Mouse (Mus musculus): Measurements from ENCODE around the gene Fitm1. TPM values are rescaled to one million over a fixed set of nuclear protein-coding genes. Genes with fewer than 3 reads are reported as not detected.

Gene Fitm1
- polyA plus RNA-seq, 1 experiment from 2014 or later = 5.9 TPM

DNA sequence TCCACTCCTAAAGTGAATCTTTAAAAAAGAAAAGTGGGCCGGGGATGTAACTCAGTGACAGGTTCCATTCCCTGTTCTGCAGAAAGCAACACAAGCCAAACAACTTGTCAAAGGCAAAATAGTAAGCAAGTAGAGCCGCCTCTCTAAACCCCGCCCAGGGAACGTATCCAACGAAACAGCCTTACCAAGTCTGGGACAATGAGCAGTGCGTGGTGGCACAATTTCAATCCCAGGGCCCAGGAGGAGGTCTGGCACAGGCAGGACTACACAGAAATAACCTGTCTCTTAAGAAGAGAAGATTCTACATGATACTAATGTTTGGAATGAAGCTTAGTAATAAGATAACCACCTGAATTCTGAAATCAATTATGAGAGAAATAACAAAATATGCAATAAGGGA, 25.2 kb upstream of the Fitm1 start:
- H3K27ac ChIP-seq (replicated peaks; ENCODE audit: low read depth, low read length) = no peak overlapping the region
- no peaks in the 10 kb centered on the region for H3K27me3 ChIP-seq (ENCODE audit: control insufficient read depth, insufficient read depth, low read length)
- DNase-seq (ENCODE audit: low spot score) (no peak), ATAC-seq (replicated peaks; ENCODE audit: insufficient number of reproducible peaks, low FRiP score, low TSS enrichment, low read depth) (no peak)
- H3K9me3 ChIP-seq (replicated peaks; ENCODE audit: control insufficient read depth, low read length) = no peaks in the 10 kb centered on the region
- WGBS = 86% methylated on average over 6 of the region's 6 CpGs
- no peak overlapping the region for H3K4me3 ChIP-seq (ENCODE audit: low read depth, low read length)
- no peak overlapping the region for H3K4me2 ChIP-seq (ENCODE audit: low read depth, low read length)
- no peaks in the 10 kb centered on the region for H3K4me1 ChIP-seq (ENCODE audit: control insufficient read depth, insufficient read depth, low read length)
- no peak overlapping the region for H3K9ac ChIP-seq (replicated peaks; ENCODE audit: low read length)
- no peaks in the 10 kb centered on the region; the same call in 1 of the 2 replicates for H3K36me3 ChIP-seq (replicated peaks; ENCODE audit: control insufficient read depth, insufficient read depth, low read depth, low read length)

DNA sequence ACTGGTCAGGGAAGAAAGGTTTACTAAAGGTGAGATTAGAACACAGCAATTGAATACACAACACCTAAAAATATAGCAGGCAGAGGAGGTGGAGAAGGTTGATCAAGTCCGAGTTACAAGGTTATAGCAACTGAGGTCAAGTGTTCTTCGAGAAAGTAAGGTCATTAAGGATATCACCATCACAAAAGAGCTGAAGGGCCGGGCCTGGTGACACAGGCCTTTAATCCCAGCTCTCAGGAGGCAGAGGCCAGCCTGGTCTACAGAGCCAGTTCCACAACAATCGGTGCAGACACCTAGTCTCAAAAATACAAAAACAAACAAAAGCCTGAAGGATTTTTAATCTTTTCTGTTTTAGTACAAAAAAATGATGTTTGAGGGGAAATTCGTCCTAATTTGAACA, 24.1 kb upstream of the Fitm1 start:
- H3K4me1 ChIP-seq (ENCODE audit: control insufficient read depth, insufficient read depth, low read length) = no peaks in the 10 kb centered on the region
- no peaks in the 10 kb centered on the region for H3K27me3 ChIP-seq (ENCODE audit: control insufficient read depth, insufficient read depth, low read length)
- no peaks in the 10 kb centered on the region for H3K9me3 ChIP-seq (replicated peaks; ENCODE audit: control insufficient read depth, low read length)
- H3K4me2 ChIP-seq (ENCODE audit: low read depth, low read length) = no peak overlapping the region
- H3K9ac ChIP-seq (replicated peaks; ENCODE audit: low read length) = no peak overlapping the region
- H3K4me3 ChIP-seq (ENCODE audit: low read depth, low read length) = no peak overlapping the region
- 74% methylated on average over 5 of the region's 5 CpGs for WGBS
- ATAC-seq (replicated peaks; ENCODE audit: insufficient number of reproducible peaks, low FRiP score, low TSS enrichment, low read depth) (no peak), DNase-seq (ENCODE audit: low spot score) (no peak)
- no peaks in the 10 kb centered on the region; the same call in 1 of the 2 replicates for H3K36me3 ChIP-seq (replicated peaks; ENCODE audit: control insufficient read depth, insufficient read depth, low read depth, low read length)
- no peak overlapping the region for H3K27ac ChIP-seq (replicated peaks; ENCODE audit: low read depth, low read length)

GRCm38 (mm10) chr14:55551794-55552193, 23.6 kb upstream of the Fitm1 start:
- Histone ChIP-seq H3K4me2 (ENCODE audit: low read depth, low read length) (no peak overlapping the region), H3K4me3 (ENCODE audit: low read depth, low read length) (no peak overlapping the region), H3K9me3 (replicated peaks; ENCODE audit: control insufficient read depth, low read length) (no peaks in the 10 kb centered on the region), H3K27ac (replicated peaks; ENCODE audit: low read depth, low read length) (no peak overlapping the region), H3K4me1 (ENCODE audit: control insufficient read depth, insufficient read depth, low read length) (no peaks in the 10 kb centered on the region), H3K9ac (replicated peaks; ENCODE audit: low read length) (no peak overlapping the region), H3K27me3 (ENCODE audit: control insufficient read depth, insufficient read depth, low read length) (no peaks in the 10 kb centered on the region), H3K36me3 (replicated peaks; ENCODE audit: control insufficient read depth, insufficient read depth, low read depth, low read length) (no peaks in the 10 kb centered on the region; the same call in 1 of the 2 replicates)
- ATAC-seq (replicated peaks; ENCODE audit: insufficient number of reproducible peaks, low FRiP score, low TSS enrichment, low read depth) = no peak
- no peak for DNase-seq (ENCODE audit: low spot score)
- WGBS = 92% methylated on average over 8 of the region's 8 CpGs

GRCm38 (mm10) chr14:55554635-55555034, 20.8 kb upstream of the Fitm1 start:
- H3K36me3 ChIP-seq (replicated peaks; ENCODE audit: control insufficient read depth, insufficient read depth, low read depth, low read length) = no peaks in the 10 kb centered on the region
- ATAC-seq (replicated peaks; ENCODE audit: insufficient number of reproducible peaks, low FRiP score, low TSS enrichment, low read depth) = no peak
- no peak overlapping the region for H3K9ac ChIP-seq (replicated peaks; ENCODE audit: low read length)
- no peaks in the 10 kb centered on the region for H3K27me3 ChIP-seq (ENCODE audit: control insufficient read depth, insufficient read depth, low read length)
- H3K9me3 ChIP-seq (replicated peaks; ENCODE audit: control insufficient read depth, low read length) = no peaks in the 10 kb centered on the region
- H3K4me2 ChIP-seq (ENCODE audit: low read depth, low read length) = no peak overlapping the region
- H3K4me1 ChIP-seq (ENCODE audit: control insufficient read depth, insufficient read depth, low read length) = no peaks in the 10 kb centered on the region
- H3K4me3 ChIP-seq (ENCODE audit: low read depth, low read length) = no peak overlapping the region
- H3K27ac ChIP-seq (replicated peaks; ENCODE audit: low read depth, low read length) = no peak overlapping the region
- DNase-seq (ENCODE audit: low spot score) = no peak

DNA sequence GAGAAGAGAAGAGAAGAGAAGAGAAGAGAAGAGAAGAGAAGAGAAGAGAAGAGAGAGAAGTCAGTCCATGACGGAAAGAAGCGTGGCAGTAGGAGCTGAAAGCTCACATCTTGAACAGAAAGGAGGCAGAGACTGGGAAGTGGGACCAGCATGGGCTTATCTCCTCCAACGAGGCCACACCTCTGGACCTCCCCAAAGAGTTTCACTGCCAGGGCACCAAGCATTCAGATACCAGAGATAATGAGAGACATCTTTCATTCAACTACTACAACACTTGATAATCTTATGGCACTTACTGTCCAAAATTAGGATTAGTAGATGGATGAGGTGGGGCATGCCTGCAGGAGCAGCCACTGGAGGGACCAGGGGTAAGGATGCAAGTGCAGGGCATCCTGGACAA, 19.6 kb upstream of the Fitm1 start:
- no peaks in the 10 kb centered on the region for H3K4me1 ChIP-seq (ENCODE audit: control insufficient read depth, insufficient read depth, low read length)
- no peak overlapping the region for H3K4me2 ChIP-seq (ENCODE audit: low read depth, low read length)
- no peaks in the 10 kb centered on the region for H3K27me3 ChIP-seq (ENCODE audit: control insufficient read depth, insufficient read depth, low read length)
- no peak overlapping the region for H3K4me3 ChIP-seq (ENCODE audit: low read depth, low read length)
- H3K27ac ChIP-seq (replicated peaks; ENCODE audit: low read depth, low read length) = no peak overlapping the region
- H3K9ac ChIP-seq (replicated peaks; ENCODE audit: low read length) = no peak overlapping the region
- H3K9me3 ChIP-seq (replicated peaks; ENCODE audit: control insufficient read depth, low read length) = no peaks in the 10 kb centered on the region
- DNase-seq (ENCODE audit: low spot score) (no peak), ATAC-seq (replicated peaks; ENCODE audit: insufficient number of reproducible peaks, low FRiP score, low TSS enrichment, low read depth) (no peak)
- no peaks in the 10 kb centered on the region for H3K36me3 ChIP-seq (replicated peaks; ENCODE audit: control insufficient read depth, insufficient read depth, low read depth, low read length)
- WGBS = 73% methylated on average over 3 of the region's 3 CpGs

- Histone ChIP-seq H3K4me2 (ENCODE audit: low read depth, low read length) (no peak overlapping the region), H3K4me1 (ENCODE audit: control insufficient read depth, insufficient read depth, low read length) (peaks cover 4% of the 10 kb centered on the region; the same call in 1 of the 2 replicates), H3K9me3 (replicated peaks; ENCODE audit: control insufficient read depth, low read length) (no peaks in the 10 kb centered on the region), H3K4me3 (ENCODE audit: low read depth, low read length) (no peak overlapping the region), H3K9ac (replicated peaks; ENCODE audit: low read length) (no peak overlapping the region), H3K36me3 (replicated peaks; ENCODE audit: control insufficient read depth, insufficient read depth, low read depth, low read length) (no peaks in the 10 kb centered on the region), H3K27me3 (ENCODE audit: control insufficient read depth, insufficient read depth, low read length) (no peaks in the 10 kb centered on the region), H3K27ac (replicated peaks; ENCODE audit: low read depth, low read length) (no peak overlapping the region)
- peak; percentile 77 for DNase-seq (ENCODE audit: low spot score)
- WGBS = 28% methylated on average over 5 of the region's 5 CpGs
- no peak for ATAC-seq (replicated peaks; ENCODE audit: insufficient number of reproducible peaks, low FRiP score, low TSS enrichment, low read depth)
These were observed 18.4 kb upstream of the Fitm1 start for GRCm38 (mm10) chr14:55557003-55557402.

DNA sequence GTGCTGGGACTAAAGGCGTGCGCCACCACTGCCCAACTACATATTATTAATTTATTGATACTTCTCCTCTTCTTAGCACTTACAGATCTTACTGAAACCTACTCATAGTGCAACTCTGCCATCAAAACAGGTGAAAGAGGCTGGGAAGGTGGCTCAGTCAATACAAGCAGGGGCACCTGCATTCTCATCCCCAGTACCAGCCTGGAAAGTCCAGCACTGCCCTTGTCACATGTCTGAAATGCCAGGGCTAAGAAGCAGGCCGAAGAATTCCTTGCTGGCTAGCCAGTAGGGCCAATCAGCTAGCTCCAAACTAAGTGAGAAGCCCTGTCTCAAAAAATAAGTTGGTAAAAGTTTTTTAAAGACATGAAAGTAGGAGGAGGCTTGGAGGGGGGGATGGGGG, 17.8 kb upstream of the Fitm1 start:
- Histone ChIP-seq H3K9me3 (replicated peaks; ENCODE audit: control insufficient read depth, low read length) (no peaks in the 10 kb centered on the region), H3K4me1 (ENCODE audit: control insufficient read depth, insufficient read depth, low read length) (peaks cover 4% of the 10 kb centered on the region; the same call in 1 of the 2 replicates), H3K4me2 (ENCODE audit: low read depth, low read length) (no peak overlapping the region), H3K27ac (replicated peaks; ENCODE audit: low read depth, low read length) (no peak overlapping the region), H3K4me3 (ENCODE audit: low read depth, low read length) (no peak overlapping the region), H3K36me3 (replicated peaks; ENCODE audit: control insufficient read depth, insufficient read depth, low read depth, low read length) (no peaks in the 10 kb centered on the region), H3K9ac (replicated peaks; ENCODE audit: low read length) (no peak overlapping the region), H3K27me3 (ENCODE audit: control insufficient read depth, insufficient read depth, low read length) (no peaks in the 10 kb centered on the region)
- DNase-seq (ENCODE audit: low spot score) (no peak), ATAC-seq (replicated peaks; ENCODE audit: insufficient number of reproducible peaks, low FRiP score, low TSS enrichment, low read depth) (no peak)
- 93% methylated on average over 3 of the region's 3 CpGs for WGBS

- DNase-seq (ENCODE audit: low spot score) = no peak
These were observed 16.5 kb upstream of the Fitm1 start for GRCm38 (mm10) chr14:55558740-55559448.

More at GRCm38 (mm10) chr14:55558740-55559448, 16.5 kb upstream of the Fitm1 start:
- no peaks in the 10 kb centered on the region for H3K27me3 ChIP-seq (ENCODE audit: control insufficient read depth, insufficient read depth, low read length)
- peak overlapping the region; percentile 64; the same call in 1 of the 2 replicates for H3K4me2 ChIP-seq (ENCODE audit: low read depth, low read length)
- peak overlapping the region; percentile 56 for H3K4me3 ChIP-seq (ENCODE audit: low read depth, low read length)
- 58% methylated on average over 6 of the region's 6 CpGs for WGBS
- no peaks in the 10 kb centered on the region for H3K9me3 ChIP-seq (replicated peaks; ENCODE audit: control insufficient read depth, low read length)
- no peaks in the 10 kb centered on the region for H3K36me3 ChIP-seq (replicated peaks; ENCODE audit: control insufficient read depth, insufficient read depth, low read depth, low read length)
- H3K27ac ChIP-seq (replicated peaks; ENCODE audit: low read depth, low read length) = peak overlapping the region; percentile 90; the same call in 1 of the 2 replicates
- ATAC-seq (replicated peaks; ENCODE audit: insufficient number of reproducible peaks, low FRiP score, low TSS enrichment, low read depth) = no peak
- no peak overlapping the region for H3K9ac ChIP-seq (replicated peaks; ENCODE audit: low read length)
- H3K4me1 ChIP-seq (ENCODE audit: control insufficient read depth, insufficient read depth, low read length) = peaks cover 4% of the 10 kb centered on the region; the same call in 1 of the 2 replicates
